Mouse (Mus musculus): ENCODE measurements around the gene Arntl2. TPM values are rescaled to one million over a fixed set of nuclear protein-coding genes. Genes with fewer than 3 reads are reported as not detected.
A peak's percentile ranks its signal among the peaks of the same experiment; 100 is the strongest.

Arntl2 gene
- polyA plus RNA-seq, 1 experiment from 2014 or later, result 0.52 TPM

DNA sequence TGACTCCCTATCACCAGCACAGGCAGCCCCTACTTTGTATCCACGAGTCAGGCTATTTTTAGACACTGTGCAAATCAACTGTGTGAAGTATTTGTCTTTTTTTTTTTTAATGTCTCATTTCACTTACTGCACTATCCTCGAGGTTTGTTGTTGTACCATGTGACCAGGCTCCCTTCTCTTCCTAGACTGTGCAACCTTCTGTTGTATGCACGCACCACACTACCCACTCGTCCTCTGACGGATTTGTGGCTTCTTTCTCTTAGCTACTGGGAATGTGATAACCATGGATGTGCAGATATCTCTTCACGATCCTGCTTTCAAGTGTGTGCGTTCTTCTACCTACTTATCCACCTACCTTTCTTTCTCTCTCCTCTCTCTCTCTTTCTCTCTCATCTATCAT lies 41.5 kb downstream of the Arntl2 start:
- no peak for ATAC-seq
- TF ChIP-seq CTCF (IDR thresholded peaks at IDR 0.05; ENCODE audit: low read depth), result no peak
- Histone ChIP-seq H3K27me3 (replicated peaks; ENCODE audit: control insufficient read depth, insufficient read depth, low read length) (no peaks in the 10 kb centered on the region), H3K4me3 (ENCODE audit: low read depth, low read length) (no peak overlapping the region), H3K4me1 (replicated peaks; ENCODE audit: control insufficient read depth, insufficient read depth, low read length) (no peaks in the 10 kb centered on the region), H3K9ac (ENCODE audit: low read depth, low read length) (no peak overlapping the region), H3K4me2 (replicated peaks; ENCODE audit: low read depth) (no peak overlapping the region), H3K27ac (ENCODE audit: low read depth, low read length) (no peak overlapping the region), H3K36me3 (ENCODE audit: control insufficient read depth, insufficient read depth) (no peaks in the 10 kb centered on the region), H3K9me3 (ENCODE audit: control insufficient read depth) (no peaks in the 10 kb centered on the region)
- 68% methylated on average over 7 of the region's 7 CpGs for WGBS

DNA sequence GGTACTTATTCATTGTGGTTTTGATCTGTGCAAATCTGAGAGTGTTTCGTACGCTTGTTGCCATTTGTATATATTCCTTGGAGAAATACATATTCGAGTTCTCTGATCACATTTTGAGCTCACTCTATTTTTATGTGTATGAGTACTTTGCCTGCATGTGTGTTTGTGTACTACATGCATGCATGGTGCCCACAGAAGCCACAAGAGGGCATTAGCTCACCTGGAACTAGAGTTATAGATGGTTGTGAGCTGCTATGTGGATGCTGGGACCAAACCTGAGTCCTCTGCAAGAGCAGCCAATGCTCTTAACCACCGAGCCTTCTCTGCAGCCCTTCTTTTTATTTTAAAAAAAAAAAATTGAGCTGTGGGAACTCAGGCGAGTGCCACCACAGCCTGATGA lies 42.5 kb downstream of the Arntl2 start:
- Histone ChIP-seq H3K9ac (ENCODE audit: low read depth, low read length) (no peak overlapping the region), H3K4me1 (replicated peaks; ENCODE audit: control insufficient read depth, insufficient read depth, low read length) (no peaks in the 10 kb centered on the region), H3K36me3 (ENCODE audit: control insufficient read depth, insufficient read depth) (no peaks in the 10 kb centered on the region), H3K9me3 (ENCODE audit: control insufficient read depth) (no peaks in the 10 kb centered on the region), H3K4me2 (replicated peaks; ENCODE audit: low read depth) (no peak overlapping the region), H3K27me3 (replicated peaks; ENCODE audit: control insufficient read depth, insufficient read depth, low read length) (no peaks in the 10 kb centered on the region), H3K27ac (ENCODE audit: low read depth, low read length) (no peak overlapping the region), H3K4me3 (ENCODE audit: low read depth, low read length) (no peak overlapping the region)
- 93% methylated on average over 5 of the region's 5 CpGs for WGBS
- ATAC-seq, result no peak
- TF ChIP-seq CTCF (IDR thresholded peaks at IDR 0.05; ENCODE audit: low read depth), result peak; percentile 23

DNA sequence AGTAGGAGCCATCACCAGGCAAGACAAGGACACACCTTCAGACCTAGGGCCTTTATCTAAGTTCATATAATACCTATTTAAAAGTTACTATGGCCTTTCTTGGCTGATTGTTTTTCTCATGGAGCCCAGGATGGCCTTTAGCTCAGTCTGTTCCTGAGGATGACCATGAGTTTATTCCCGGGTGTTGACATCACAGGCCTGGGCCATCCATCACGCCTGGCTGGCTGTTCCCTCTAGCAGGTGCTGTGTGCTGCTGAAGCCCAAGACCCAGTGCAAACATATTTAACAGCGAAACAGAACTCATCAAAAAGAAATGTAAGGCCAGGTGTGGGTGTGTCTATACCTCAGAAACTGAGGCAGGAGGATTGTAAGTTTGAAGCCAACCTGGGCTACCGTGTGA lies 43.0 kb downstream of the Arntl2 start:
- no peaks in the 10 kb centered on the region for H3K36me3 ChIP-seq (ENCODE audit: control insufficient read depth, insufficient read depth)
- no peak overlapping the region for H3K4me3 ChIP-seq (ENCODE audit: low read depth, low read length)
- no peak overlapping the region for H3K27ac ChIP-seq (ENCODE audit: low read depth, low read length)
- no peak overlapping the region for H3K9ac ChIP-seq (ENCODE audit: low read depth, low read length)
- no peak for ATAC-seq
- TF ChIP-seq CTCF (IDR thresholded peaks at IDR 0.05; ENCODE audit: low read depth), result no peak
- H3K9me3 ChIP-seq (ENCODE audit: control insufficient read depth), result no peaks in the 10 kb centered on the region
- WGBS, result 86% methylated on average over 4 of the region's 4 CpGs
- no peaks in the 10 kb centered on the region for H3K4me1 ChIP-seq (replicated peaks; ENCODE audit: control insufficient read depth, insufficient read depth, low read length)
- no peak overlapping the region for H3K4me2 ChIP-seq (replicated peaks; ENCODE audit: low read depth)
- H3K27me3 ChIP-seq (replicated peaks; ENCODE audit: control insufficient read depth, insufficient read depth, low read length), result no peaks in the 10 kb centered on the region

DNA sequence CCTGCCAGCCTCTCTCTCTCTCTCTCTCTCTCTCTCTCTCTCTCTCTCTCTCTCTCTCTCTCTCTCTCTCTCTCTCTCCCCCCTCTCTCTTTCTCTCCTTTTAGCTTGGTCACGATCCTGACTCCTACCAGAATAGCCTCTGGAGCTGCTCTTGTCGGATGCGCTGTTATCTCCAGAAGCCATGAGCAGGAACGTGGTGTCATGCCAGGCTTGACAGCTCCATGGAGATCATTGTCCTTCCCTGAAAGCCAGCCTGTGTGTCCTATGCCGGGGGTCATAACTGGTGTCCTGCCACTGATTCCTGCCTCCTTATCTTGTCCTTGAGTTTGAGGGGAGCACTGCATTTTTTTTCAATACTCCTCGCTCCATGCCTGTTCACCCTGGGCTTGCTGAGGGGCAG lies 49.0 kb downstream of the Arntl2 start:
- no peaks in the 10 kb centered on the region for H3K4me1 ChIP-seq (replicated peaks; ENCODE audit: control insufficient read depth, insufficient read depth, low read length)
- no peak overlapping the region for H3K4me2 ChIP-seq (replicated peaks; ENCODE audit: low read depth)
- no peak overlapping the region for H3K9ac ChIP-seq (ENCODE audit: low read depth, low read length)
- TF ChIP-seq CTCF (IDR thresholded peaks at IDR 0.05; ENCODE audit: low read depth), result no peak
- H3K4me3 ChIP-seq (ENCODE audit: low read depth, low read length), result no peak overlapping the region
- WGBS, result 87% methylated on average over 6 of the region's 6 CpGs
- no peak overlapping the region for H3K27ac ChIP-seq (ENCODE audit: low read depth, low read length)
- no peaks in the 10 kb centered on the region for H3K9me3 ChIP-seq (ENCODE audit: control insufficient read depth)
- no peak for ATAC-seq
- no peaks in the 10 kb centered on the region for H3K36me3 ChIP-seq (ENCODE audit: control insufficient read depth, insufficient read depth)
- H3K27me3 ChIP-seq (replicated peaks; ENCODE audit: control insufficient read depth, insufficient read depth, low read length), result no peaks in the 10 kb centered on the region

DNA sequence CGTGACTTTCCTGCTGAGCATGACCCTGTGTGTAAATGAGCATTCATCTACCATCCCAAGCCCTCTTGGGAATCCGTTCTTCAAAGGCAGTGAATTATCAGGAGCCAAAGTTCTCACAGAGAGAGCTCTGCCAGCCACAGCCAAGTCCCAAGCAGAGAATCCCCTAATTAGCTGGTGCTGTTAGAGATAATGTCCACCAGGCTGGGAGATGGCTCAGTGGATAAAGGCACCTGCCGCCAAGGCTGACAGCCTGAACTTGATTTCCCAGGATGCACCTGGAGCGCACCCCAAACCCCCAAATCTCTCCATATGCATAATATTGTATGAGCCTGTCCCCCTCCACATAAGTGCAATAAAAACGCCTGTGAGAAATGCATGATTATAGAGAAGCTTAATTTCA lies 49.5 kb downstream of the Arntl2 start:
- ATAC-seq, result no peak
- Histone ChIP-seq H3K9ac (ENCODE audit: low read depth, low read length) (no peak overlapping the region), H3K4me2 (replicated peaks; ENCODE audit: low read depth) (no peak overlapping the region), H3K9me3 (ENCODE audit: control insufficient read depth) (no peaks in the 10 kb centered on the region), H3K27me3 (replicated peaks; ENCODE audit: control insufficient read depth, insufficient read depth, low read length) (no peaks in the 10 kb centered on the region), H3K4me3 (ENCODE audit: low read depth, low read length) (no peak overlapping the region), H3K4me1 (replicated peaks; ENCODE audit: control insufficient read depth, insufficient read depth, low read length) (no peaks in the 10 kb centered on the region), H3K27ac (ENCODE audit: low read depth, low read length) (no peak overlapping the region), H3K36me3 (ENCODE audit: control insufficient read depth, insufficient read depth) (no peaks in the 10 kb centered on the region)
- WGBS, result 82% methylated on average over 5 of the region's 5 CpGs
- TF ChIP-seq CTCF (IDR thresholded peaks at IDR 0.05; ENCODE audit: low read depth), result no peak

DNA sequence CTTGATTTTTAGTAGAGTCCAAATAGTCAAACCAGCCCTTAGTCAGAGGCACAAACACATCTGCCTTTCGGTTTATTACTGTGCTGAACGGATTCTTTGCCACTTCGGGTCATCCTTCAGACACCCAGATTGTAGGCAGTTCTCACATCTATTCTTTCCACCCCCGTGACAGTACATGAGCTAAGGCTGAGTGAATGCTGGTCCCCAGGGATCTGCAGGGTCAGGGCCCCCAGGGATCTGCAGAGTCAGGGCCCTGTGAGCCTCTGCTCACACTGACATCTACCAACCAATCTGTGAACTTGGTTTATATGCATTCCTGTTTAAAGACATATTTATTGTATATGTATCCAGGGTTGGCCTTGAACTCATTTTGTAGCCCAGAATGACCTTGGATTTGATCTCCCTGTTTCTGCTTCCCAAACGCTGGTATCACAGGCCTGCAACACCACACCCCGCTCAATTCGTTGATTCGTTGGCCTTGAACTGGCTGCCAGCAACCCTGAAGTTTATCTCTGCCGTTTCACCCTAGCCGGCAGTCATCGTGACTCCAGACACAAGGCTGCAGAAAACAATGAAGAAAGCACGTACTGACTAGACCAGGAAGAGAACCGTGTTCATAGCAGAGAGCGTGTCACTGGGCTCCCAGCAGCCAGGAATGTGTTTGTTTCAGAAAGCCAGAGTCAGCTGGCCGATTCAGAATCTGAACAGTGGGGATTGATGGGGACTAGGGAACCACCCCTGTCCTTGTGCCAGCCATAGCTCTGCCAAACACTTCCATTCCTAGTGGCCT lies 50.3 kb downstream of the Arntl2 start:
- Histone ChIP-seq H3K4me3 (ENCODE audit: low read depth, low read length) (no peak overlapping the region), H3K27ac (ENCODE audit: low read depth, low read length) (no peak overlapping the region), H3K36me3 (ENCODE audit: control insufficient read depth, insufficient read depth) (no peaks in the 10 kb centered on the region), H3K9ac (ENCODE audit: low read depth, low read length) (no peak overlapping the region; the same call in 1 of the 2 replicates), H3K9me3 (ENCODE audit: control insufficient read depth) (no peaks in the 10 kb centered on the region), H3K4me1 (replicated peaks; ENCODE audit: control insufficient read depth, insufficient read depth, low read length) (no peaks in the 10 kb centered on the region), H3K4me2 (replicated peaks; ENCODE audit: low read depth) (no peak overlapping the region), H3K27me3 (replicated peaks; ENCODE audit: control insufficient read depth, insufficient read depth, low read length) (no peaks in the 10 kb centered on the region)
- 41% methylated on average over 15 of the region's 15 CpGs for WGBS
- ATAC-seq, result no peak
- TF ChIP-seq CTCF (IDR thresholded peaks at IDR 0.05; ENCODE audit: low read depth), result no peak

Data from intestine, postnatal 0 days (tissue).